Mouse (Mus musculus) ES-E14 (cell line): ENCODE measurements around the gene Gkn2.

Source experiments
- CHD2 ChIP-seq: IDR thresholded peaks from 2 replicates; pipeline ENCODE4 v1.6.1; 2014; ENCODE audit warnings: mild to moderate bottlenecking, low read depth, low read length, inconsistent platforms
- MAFK ChIP-seq: IDR thresholded peaks from 2 replicates; pipeline ENCODE4 v1.6.1; 2014; ENCODE audit warnings: mild to moderate bottlenecking, low read depth, low read length, inconsistent platforms; ENCODE audit not compliant: insufficient read depth
- ZC3H11A ChIP-seq: IDR thresholded peaks from 2 replicates; pipeline ENCODE4 v1.6.1; 2012; ENCODE audit warnings: low read depth, mild to moderate bottlenecking, inconsistent platforms, low read length, borderline replicate concordance
- ZNF384 ChIP-seq: IDR thresholded peaks from 2 replicates; pipeline ENCODE4 v1.6.1; 2012; ENCODE audit warnings: low read depth, low read length, inconsistent platforms

DNA sequence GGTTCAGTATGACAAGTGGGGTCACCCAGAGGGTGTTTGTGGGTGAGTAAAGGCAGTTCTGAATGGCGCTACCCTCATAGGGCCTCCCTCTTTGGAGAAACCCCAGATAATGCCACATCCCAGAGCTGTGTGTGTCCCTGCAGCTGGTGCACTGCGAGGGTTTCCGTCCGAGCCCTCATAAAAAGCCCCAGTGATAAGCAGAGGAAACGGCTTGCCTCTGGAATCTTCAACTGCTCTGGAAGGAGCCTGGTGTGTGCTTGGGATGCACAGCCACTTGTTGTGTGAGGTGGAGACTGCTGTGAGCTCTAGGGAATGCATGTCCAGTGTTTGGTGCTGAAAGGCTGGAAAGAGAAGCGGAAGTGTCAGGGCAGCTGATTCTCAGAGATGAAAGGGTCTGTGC lies 28.3 kb downstream of the Gkn2 start:
- no peak for TF ChIP-seq ZNF384
- no peak for TF ChIP-seq ZC3H11A
- no peak for TF ChIP-seq MAFK
- TF ChIP-seq CHD2 = no peak
